Mouse (Mus musculus): ENCODE results near the gene Cdh13.

DNA sequence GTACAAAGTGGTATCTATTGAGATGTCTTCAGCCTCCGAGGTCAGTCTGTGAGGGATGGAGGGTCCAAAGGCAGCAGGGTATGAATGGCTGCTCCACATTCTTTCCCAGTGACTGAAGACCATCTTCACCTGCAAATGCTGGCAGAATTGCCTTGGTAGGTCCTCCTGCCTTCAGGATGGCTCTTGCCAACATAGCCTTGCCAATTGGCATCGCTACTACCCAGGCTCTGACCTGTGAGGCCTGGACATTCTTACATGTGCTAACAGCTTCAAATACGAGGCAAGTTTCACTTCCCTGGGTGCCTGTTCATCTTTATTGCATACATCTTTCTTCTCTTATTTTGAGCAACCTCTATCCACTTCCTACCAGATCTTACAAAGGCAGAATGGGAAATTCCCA, 425.8 kb downstream of the Cdh13 start:
- TF ChIP-seq CTCF (IDR thresholded peaks at IDR 0.05; ENCODE audit: insufficient read depth, low read length) = no peak
- TF ChIP-seq POLR2A (IDR thresholded peaks at IDR 0.05; ENCODE audit: borderline replicate concordance, extremely low read depth, low read depth, low read length) = no peak
